8 mouse cellular contexts compared by ENCODE assay signal in the genomic region with DNA sequence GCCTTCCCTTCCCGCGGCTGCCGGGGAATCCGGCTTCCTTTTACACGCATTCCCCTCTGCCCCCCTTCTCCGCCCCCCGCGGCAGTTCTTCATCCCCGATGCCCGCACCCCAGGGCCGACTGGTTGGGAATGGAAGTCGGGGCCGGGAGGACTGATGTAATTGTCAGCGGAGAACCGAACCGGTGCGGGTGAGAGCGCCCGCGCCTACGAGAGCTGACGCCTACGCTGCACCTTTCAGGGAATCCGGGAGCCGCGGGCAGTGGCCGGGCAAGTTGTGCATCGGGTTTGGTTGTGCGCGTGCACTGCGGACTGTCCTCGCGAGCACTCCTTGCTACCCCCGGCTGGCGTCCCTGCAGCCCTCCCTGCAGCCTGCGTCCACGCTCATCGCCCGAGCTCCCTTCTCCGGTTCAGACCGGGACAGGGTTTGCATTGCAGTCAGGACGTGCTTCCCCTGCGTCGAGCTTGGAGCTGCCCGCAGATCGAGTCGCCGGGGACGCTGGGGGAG. TPM values are rescaled to one million over a fixed set of nuclear protein-coding genes. Genes with fewer than 3 reads are reported as not detected.
DNase-seq lines count a peak whose midpoint lies in the region; ATAC-seq and TF ChIP-seq lines count a peak whose summit lies in the region.

No protein-coding gene starts in this region.

- H3K4me1 ChIP-seq in spleen, adult 2 months (ENCODE audit: control insufficient read depth, insufficient read depth, insufficient read length): peaks cover 12% of the 10 kb centered on the region; the same call in 1 of the 2 replicates
- H3K4me1 ChIP-seq in intestine, embryonic 15.5 days (replicated peaks): no peaks in the 10 kb centered on the region

- TF ChIP-seq POLR2A in spleen, adult 2 months (IDR thresholded peaks at IDR 0.05; ENCODE audit: low read depth, low read length): no peak

- peak overlapping the region; percentile 55; the same call in 1 of the 2 replicates for H3K4me3 ChIP-seq in spleen, adult 2 months (ENCODE audit: extremely low read depth, insufficient read depth, insufficient read length)
- peak overlapping the region; percentile 95 for H3K4me3 ChIP-seq in intestine, embryonic 15.5 days (replicated peaks)

- peak overlapping the region; percentile 80 for H3K4me2 ChIP-seq in intestine, embryonic 15.5 days (replicated peaks)

- H3K27me3 ChIP-seq in spleen, adult 2 months (ENCODE audit: control insufficient read depth, insufficient read depth, low read length): peaks cover 17% of the 10 kb centered on the region
- H3K27me3 ChIP-seq in intestine, embryonic 15.5 days (replicated peaks): no peaks in the 10 kb centered on the region

- peak in 1 of 2 experiments; percentile 6 for DNase-seq in spleen, adult 2 months (ENCODE audit: low read depth in 1 of 2, low spot score in 2 of 2)
- DNase-seq in spleen, adult 18-20 months: no peak
- DNase-seq in embryo, embryonic 11 days: peak; percentile 83
- peak; percentile 36 to 62 for DNase-seq in gastrocnemius, postnatal 4 days (ENCODE audit: low spot score in 2 of 2)
- peak; percentile 64 to 72 for DNase-seq in left cerebral cortex, postnatal 14 days (ENCODE audit: low spot score in 2 of 2)
- peak; percentile 74 for DNase-seq in mesoderm, embryonic 11.5 days (ENCODE audit: low read depth, low spot score)
- DNase-seq in skeletal muscle tissue, adult 2 months (ENCODE audit: low read depth, low spot score): peak; percentile 86

- peak; percentile 51 for ATAC-seq in intestine, embryonic 15.5 days

- no peaks in the 10 kb centered on the region for H3K9me3 ChIP-seq in intestine, embryonic 15.5 days

- no peak for TF ChIP-seq CTCF in spleen, adult 2 months (IDR thresholded peaks at IDR 0.05; ENCODE audit: extremely low read depth, insufficient read depth, insufficient read length, insufficient replicate concordance)

- intact Hi-C loops in left cerebral cortex, postnatal 14 days (cut with DNase I): no loop called here

- no peak overlapping the region for H3K27ac ChIP-seq in spleen, adult 2 months (ENCODE audit: insufficient read depth, low read length)
- peak overlapping the region; percentile 80 for H3K27ac ChIP-seq in intestine, embryonic 15.5 days

- H3K36me3 ChIP-seq in spleen, adult 2 months (ENCODE audit: control insufficient read depth, insufficient read depth, low read length): no peaks in the 10 kb centered on the region
- H3K36me3 ChIP-seq in intestine, embryonic 15.5 days: no peaks in the 10 kb centered on the region

- 2% methylated on average over 49 of the region's 49 CpGs for WGBS in spleen, adult 2 months
- under 1% methylated on average over 48 of the region's 49 CpGs for WGBS in intestine, embryonic 15.5 days

- H3K9ac ChIP-seq in intestine, embryonic 15.5 days: peak overlapping the region; percentile 72

RNA-seq across cellular contexts. Expression of a gene that starts 0.7 kb away (rescaled TPM):
- 0.94 and 1.8 TPM in 2 replicates for polyA plus RNA-seq in spleen, adult 2 months (2012; rRNA removed)
- 1 to 10 TPM; 5.0 to 6.3 TPM for total RNA-seq in gastrocnemius, postnatal 4 days (2021)
- polyA plus RNA-seq in intestine, embryonic 15.5 days (2015; fragmentation: Nextera tagmentation; extraction: Ambion mirVana): 8.3 and 11.2 TPM in 2 replicates
- total RNA-seq in left cerebral cortex, postnatal 14 days (2021): 10 to 100 TPM; 44.2 to 49.4 TPM

RNA-seq across cellular contexts. Expression of a gene that starts 37.2 kb away (rescaled TPM):
- 8.4 and 12.2 TPM in 2 replicates for polyA plus RNA-seq in spleen, adult 2 months (2012; rRNA removed)
- total RNA-seq in gastrocnemius, postnatal 4 days (2021): 10 to 100 TPM; 22.6 to 24.2 TPM
- polyA plus RNA-seq in intestine, embryonic 15.5 days (2015; fragmentation: Nextera tagmentation; extraction: Ambion mirVana): 15.3 and 18.8 TPM in 2 replicates
- 10 to 100 TPM; 38.2 to 40.2 TPM for total RNA-seq in left cerebral cortex, postnatal 14 days (2021)

RNA-seq across cellular contexts. Expression of a gene that starts 46.7 kb away (rescaled TPM):
- polyA plus RNA-seq in spleen, adult 2 months (2012; rRNA removed): not detected in 2 replicates
- total RNA-seq in gastrocnemius, postnatal 4 days (2021): not detected
- not detected in 2 replicates for polyA plus RNA-seq in intestine, embryonic 15.5 days (2015; fragmentation: Nextera tagmentation; extraction: Ambion mirVana)
- total RNA-seq in left cerebral cortex, postnatal 14 days (2021): not detected

Comparison
In these comparisons a context has a peak if more than half of its experiments do, and no peak if none do; other contexts are left out.
1. DNase-seq: peak in embryo, embryonic 11 days (single experiment), gastrocnemius, postnatal 4 days (2 of 2), left cerebral cortex, postnatal 14 days (2 of 2), mesoderm, embryonic 11.5 days (single experiment) and skeletal muscle tissue, adult 2 months (single experiment); none in spleen, adult 18-20 months (0 of 2).
2. RNA of a gene that starts 0.7 kb away (total RNA-seq): 44.2 to 49.4 TPM in left cerebral cortex, postnatal 14 days; 5.0 to 6.3 TPM in gastrocnemius, postnatal 4 days; every median in the first group is over 4 times any median in the second.